7 mouse cellular contexts compared by ENCODE assay signal in genomic region chr1:121326591-121327343, GRCm38 (mm10). TPM values are rescaled to one million over a fixed set of nuclear protein-coding genes. Genes with fewer than 3 reads are reported as not detected.
DNase-seq lines count a peak whose midpoint lies in the region; ATAC-seq and TF ChIP-seq lines count a peak whose summit lies in the region.

No protein-coding gene starts in this region.

- peak overlapping the region; percentile 87 for H3K4me2 ChIP-seq in lung, embryonic 16.5 days (ENCODE audit: low read depth, low read length)
- H3K4me2 ChIP-seq in forebrain, embryonic 16.5 days (ENCODE audit: low read length) = peak overlapping the region; percentile 63
- peak overlapping the region; percentile 83 for H3K4me2 ChIP-seq in liver, embryonic 12.5 days

- TF ChIP-seq CTCF in bone marrow macrophage, adult 2 months (IDR thresholded peaks at IDR 0.05; ENCODE audit: low read depth, low read length) = no peak

- peak overlapping the region; percentile 55; the same call in 1 of the 2 replicates for H3K27ac ChIP-seq in lung, embryonic 16.5 days (ENCODE audit: low read length)
- H3K27ac ChIP-seq in bone marrow macrophage, adult 2 months (ENCODE audit: insufficient read depth, low read depth, low read length) = no peak overlapping the region
- H3K27ac ChIP-seq in forebrain, embryonic 16.5 days (ENCODE audit: low read length) = no peak overlapping the region
- H3K27ac ChIP-seq in liver, embryonic 12.5 days = peak overlapping the region; percentile 90

- peak overlapping the region; percentile 90 for H3K9ac ChIP-seq in lung, embryonic 16.5 days (ENCODE audit: low read length)
- peak overlapping the region; percentile 88 for H3K9ac ChIP-seq in forebrain, embryonic 16.5 days (replicated peaks; ENCODE audit: low read depth, low read length)
- peak overlapping the region; percentile 84 for H3K9ac ChIP-seq in liver, embryonic 12.5 days

- 17% methylated on average over 18 of the region's 18 CpGs for WGBS in lung, embryonic 16.5 days
- 19% methylated on average over 18 of the region's 18 CpGs for WGBS in forebrain, embryonic 16.5 days
- 23% methylated on average over 18 of the region's 18 CpGs for WGBS in liver, embryonic 12.5 days (ENCODE audit: insufficient replicate concordance)

- no peaks in the 10 kb centered on the region for H3K9me3 ChIP-seq in lung, embryonic 16.5 days (ENCODE audit: control insufficient read depth, low read length)
- no peaks in the 10 kb centered on the region for H3K9me3 ChIP-seq in forebrain, embryonic 16.5 days (ENCODE audit: control insufficient read depth, low read length)
- H3K9me3 ChIP-seq in liver, embryonic 12.5 days (replicated peaks) = no peaks in the 10 kb centered on the region

- peak overlapping the region; percentile 88 for H3K4me3 ChIP-seq in lung, embryonic 16.5 days (ENCODE audit: low read length)
- H3K4me3 ChIP-seq in bone marrow macrophage, adult 2 months (ENCODE audit: insufficient read depth, low read length) = peak overlapping the region; percentile 68
- peak overlapping the region; percentile 83 for H3K4me3 ChIP-seq in forebrain, embryonic 16.5 days (replicated peaks; ENCODE audit: low read length)
- H3K4me3 ChIP-seq in liver, embryonic 12.5 days = peak overlapping the region; percentile 78

- ATAC-seq in lung, embryonic 16.5 days (ENCODE audit: low read depth) = no peak
- ATAC-seq in forebrain, embryonic 16.5 days = no peak
- ATAC-seq in liver, embryonic 12.5 days = no peak
- ATAC-seq in granulocyte monocyte progenitor cell, adult 5-6 weeks (replicated peaks; ENCODE audit: poor library complexity, severe bottlenecking) = no peak

- peaks cover 9% of the 10 kb centered on the region; the same call in 1 of the 2 replicates for H3K4me1 ChIP-seq in lung, embryonic 16.5 days (replicated peaks; ENCODE audit: control insufficient read depth, insufficient read depth, low read length)
- peaks cover 14% of the 10 kb centered on the region for H3K4me1 ChIP-seq in bone marrow macrophage, adult 2 months (ENCODE audit: control insufficient read depth, insufficient read depth, low read length)
- peaks cover 21% of the 10 kb centered on the region for H3K4me1 ChIP-seq in forebrain, embryonic 16.5 days (replicated peaks; ENCODE audit: control insufficient read depth, insufficient read depth, low read length)
- H3K4me1 ChIP-seq in liver, embryonic 12.5 days = peaks cover 21% of the 10 kb centered on the region; the same call in 1 of the 2 replicates

- TF ChIP-seq POLR2A in bone marrow macrophage, adult 2 months (IDR thresholded peaks at IDR 0.05; ENCODE audit: borderline replicate concordance, low read depth, low read length) = no peak

- no peaks in the 10 kb centered on the region for H3K27me3 ChIP-seq in lung, embryonic 16.5 days (ENCODE audit: control insufficient read depth, insufficient read depth, low read depth, low read length)
- H3K27me3 ChIP-seq in forebrain, embryonic 16.5 days (replicated peaks; ENCODE audit: control insufficient read depth, insufficient read depth, low read length) = no peaks in the 10 kb centered on the region
- H3K27me3 ChIP-seq in liver, embryonic 12.5 days (replicated peaks) = no peaks in the 10 kb centered on the region

- no peaks in the 10 kb centered on the region for H3K36me3 ChIP-seq in lung, embryonic 16.5 days (ENCODE audit: control insufficient read depth, insufficient read depth, low read length)
- H3K36me3 ChIP-seq in forebrain, embryonic 16.5 days (ENCODE audit: control insufficient read depth, insufficient read depth) = no peaks in the 10 kb centered on the region
- no peaks in the 10 kb centered on the region for H3K36me3 ChIP-seq in liver, embryonic 12.5 days

- DNase-seq in lung, postnatal 14 days = no peak
- DNase-seq in yolk sac, embryonic 10.5 days (ENCODE audit: low spot score) = no peak

RNA-seq across cellular contexts. Expression of gene Insig2, which starts 5.6 kb away (rescaled TPM):
- polyA plus RNA-seq in lung, embryonic 16.5 days (2015; fragmentation: Nextera tagmentation; extraction: Ambion mirVana) = 34.3 and 38.3 TPM in 2 replicates
- polyA plus RNA-seq in bone marrow macrophage, adult 2 months (2012; ENCODE audit: insufficient read depth, insufficient read length, missing spikeins) = 20.2 and 24.7 TPM in 2 replicates
- 46.3 and 47.4 TPM in 2 replicates for polyA plus RNA-seq in forebrain, embryonic 16.5 days (2015; fragmentation: Nextera tagmentation; extraction: Ambion mirVana)
- polyA plus RNA-seq in liver, embryonic 12.5 days (2016; fragmentation: Nextera tagmentation; extraction: Ambion mirVana) = 9.3 and 9.8 TPM in 2 replicates
- 7.1 and 48.4 TPM in 2 replicates for total RNA-seq in granulocyte monocyte progenitor cell, adult 5-6 weeks (2014; fragmentation: Nextera tagmentation)
- 5.4 and 11.5 TPM in 2 replicates for total RNA-seq in granulocyte monocyte progenitor cell, adult 5-6 weeks (2017)

Comparison
In these comparisons a context has a peak if more than half of its experiments do, and no peak if none do; other contexts are left out.
1. H3K27ac ChIP-seq: peak in lung, embryonic 16.5 days (single experiment) and liver, embryonic 12.5 days (single experiment); none in bone marrow macrophage, adult 2 months (single experiment) and forebrain, embryonic 16.5 days (single experiment).
2. Peak in every context shown above with its lines, with median percentiles within 50 percentile points of each other: H3K4me2 ChIP-seq, H3K4me3 ChIP-seq and H3K9ac ChIP-seq.